ENCODE assay signal across 10 mouse cellular contexts in the genomic region with DNA sequence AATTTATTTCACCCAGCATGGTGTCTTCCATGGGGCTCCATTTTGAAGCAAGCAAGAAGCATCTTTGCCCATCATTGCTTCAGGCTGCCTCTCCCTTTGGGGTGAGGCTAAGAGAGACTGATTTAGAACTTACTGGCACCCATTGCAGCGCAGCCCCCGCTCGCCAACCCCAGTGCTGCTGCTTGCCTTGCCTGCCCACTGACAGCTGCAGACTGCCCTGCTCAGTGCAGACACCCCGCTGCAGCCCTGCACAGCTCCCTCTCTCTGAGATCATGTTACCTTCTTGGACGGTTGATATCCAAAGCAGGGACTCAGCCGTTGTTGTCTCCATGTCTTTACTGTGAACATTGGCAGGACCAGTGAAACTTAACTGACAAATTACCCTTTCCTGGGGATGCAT. TPM values are rescaled to one million over a fixed set of nuclear protein-coding genes. Genes with fewer than 3 reads are reported as not detected.
A peak's percentile ranks its signal among the peaks of the same experiment; 100 is the strongest.
DNase-seq lines count a peak whose midpoint lies in the region; ATAC-seq and TF ChIP-seq lines count a peak whose summit lies in the region.
"Had no signal": no experiment of that assay in that cellular context is flagged by ENCODE, and none has a peak within 500 bp of the region (broad histone marks: within the 10 kb centered on the region; RNA-seq: fewer than 3 reads in every experiment).

No protein-coding gene starts in this region.

- H3K27ac ChIP-seq in hindbrain, embryonic 15.5 days (replicated peaks): no peak overlapping the region
- no peak overlapping the region for H3K27ac ChIP-seq in hindbrain, embryonic 12.5 days
- no peak overlapping the region for H3K27ac ChIP-seq in lung, embryonic 14.5 days (ENCODE audit: low read depth)
- H3K27ac ChIP-seq in neural tube, embryonic 15.5 days (replicated peaks): no peak overlapping the region
- H3K27ac ChIP-seq: heart, embryonic 15.5 days; stomach, embryonic 15.5 days had no signal

- H3K9ac ChIP-seq in hindbrain, embryonic 15.5 days: no peak overlapping the region
- H3K9ac ChIP-seq in hindbrain, embryonic 12.5 days: no peak overlapping the region
- H3K9ac ChIP-seq in lung, embryonic 14.5 days: no peak overlapping the region
- H3K9ac ChIP-seq in neural tube, embryonic 15.5 days (replicated peaks): no peak overlapping the region
- H3K9ac ChIP-seq: heart, embryonic 15.5 days; stomach, embryonic 15.5 days had no signal

- H3K4me1 ChIP-seq in hindbrain, embryonic 15.5 days (replicated peaks): peaks cover 21% of the 10 kb centered on the region
- peaks cover 17% of the 10 kb centered on the region; the same call in 1 of the 2 replicates for H3K4me1 ChIP-seq in hindbrain, embryonic 12.5 days
- peaks cover 14% of the 10 kb centered on the region for H3K4me1 ChIP-seq in lung, embryonic 14.5 days (ENCODE audit: insufficient read depth)
- H3K4me1 ChIP-seq in neural tube, embryonic 15.5 days: peaks cover 29% of the 10 kb centered on the region

- no peak overlapping the region for H3K4me3 ChIP-seq in hindbrain, embryonic 15.5 days
- H3K4me3 ChIP-seq in hindbrain, embryonic 12.5 days: no peak overlapping the region
- H3K4me3 ChIP-seq in lung, embryonic 14.5 days (ENCODE audit: low read depth, low read length): no peak overlapping the region
- no peak overlapping the region for H3K4me3 ChIP-seq in neural tube, embryonic 15.5 days (replicated peaks)
- H3K4me3 ChIP-seq: heart, embryonic 15.5 days; stomach, embryonic 15.5 days had no signal

- no peak for DNase-seq in lung, embryonic 14.5 days
- DNase-seq in lung, postnatal 36 days: no peak
- peak; percentile 40 for DNase-seq in gastrocnemius, postnatal 10 days
- DNase-seq: lung, postnatal 4 days had no signal

- 0 out of 2 replicates have a peak, but pooled peaks have one; percentile 52 for ATAC-seq in hindbrain, embryonic 15.5 days (ENCODE audit: low FRiP score, low read depth)
- ATAC-seq in hindbrain, embryonic 12.5 days (ENCODE audit: low FRiP score): no peak
- peak; percentile 43; the same call in 1 of the 2 replicates for ATAC-seq in lung, embryonic 14.5 days (ENCODE audit: insufficient read depth)
- ATAC-seq in neural tube, embryonic 15.5 days (ENCODE audit: low FRiP score): peak; percentile 26; the same call in 1 of the 2 replicates
- no peak for ATAC-seq in megakaryocyte, adult 5-6 weeks (ENCODE audit: poor library complexity, severe bottlenecking)

- no peak for TF ChIP-seq CTCF in lung, embryonic 14.5 days (IDR thresholded peaks at IDR 0.05; ENCODE audit: low read depth)

- 54% methylated on average over 6 of the region's 6 CpGs for WGBS in hindbrain, embryonic 15.5 days
- 48% methylated on average over 6 of the region's 6 CpGs for WGBS in hindbrain, embryonic 12.5 days
- WGBS in lung, embryonic 14.5 days: 30% methylated on average over 6 of the region's 6 CpGs
- 42% methylated on average over 6 of the region's 6 CpGs for WGBS in neural tube, embryonic 15.5 days

- no peak overlapping the region for H3K4me2 ChIP-seq in hindbrain, embryonic 15.5 days
- H3K4me2 ChIP-seq in hindbrain, embryonic 12.5 days (replicated peaks): no peak overlapping the region
- no peak overlapping the region for H3K4me2 ChIP-seq in lung, embryonic 14.5 days
- no peak overlapping the region for H3K4me2 ChIP-seq in neural tube, embryonic 15.5 days
- H3K4me2 ChIP-seq: heart, embryonic 15.5 days; stomach, embryonic 15.5 days had no signal

- H3K9me3 ChIP-seq in hindbrain, embryonic 15.5 days: no peaks in the 10 kb centered on the region
- H3K9me3 ChIP-seq in hindbrain, embryonic 12.5 days (replicated peaks): no peaks in the 10 kb centered on the region
- H3K9me3 ChIP-seq in lung, embryonic 14.5 days (ENCODE audit: low read depth, low read length): no peaks in the 10 kb centered on the region
- no peaks in the 10 kb centered on the region for H3K9me3 ChIP-seq in neural tube, embryonic 15.5 days (replicated peaks)
- H3K9me3 ChIP-seq: heart, embryonic 15.5 days; stomach, embryonic 15.5 days had no signal

- H3K36me3 ChIP-seq in hindbrain, embryonic 15.5 days: no peaks in the 10 kb centered on the region
- H3K36me3 ChIP-seq in hindbrain, embryonic 12.5 days: no peaks in the 10 kb centered on the region
- no peaks in the 10 kb centered on the region for H3K36me3 ChIP-seq in lung, embryonic 14.5 days (ENCODE audit: insufficient read depth)
- H3K36me3 ChIP-seq in neural tube, embryonic 15.5 days: no peaks in the 10 kb centered on the region
- H3K36me3 ChIP-seq: heart, embryonic 15.5 days; stomach, embryonic 15.5 days had no signal

- no peaks in the 10 kb centered on the region for H3K27me3 ChIP-seq in hindbrain, embryonic 15.5 days
- no peaks in the 10 kb centered on the region for H3K27me3 ChIP-seq in hindbrain, embryonic 12.5 days
- no peaks in the 10 kb centered on the region for H3K27me3 ChIP-seq in lung, embryonic 14.5 days (ENCODE audit: insufficient read depth, low read length)
- no peaks in the 10 kb centered on the region for H3K27me3 ChIP-seq in neural tube, embryonic 15.5 days (replicated peaks)
- H3K27me3 ChIP-seq: heart, embryonic 15.5 days; stomach, embryonic 15.5 days had no signal

RNA-seq across cellular contexts. Expression of a gene that starts 15.2 kb away (rescaled TPM):
- polyA plus RNA-seq in hindbrain, embryonic 15.5 days (2015; fragmentation: Nextera tagmentation; extraction: Ambion mirVana): 62.4 and 62.5 TPM in 2 replicates
- 47.1 and 53.6 TPM in 2 replicates for polyA plus RNA-seq in hindbrain, embryonic 12.5 days (2016; fragmentation: Nextera tagmentation; extraction: Ambion mirVana)
- 33.8 and 36.5 TPM in 2 replicates for polyA plus RNA-seq in lung, embryonic 14.5 days (2014; fragmentation: Nextera tagmentation; extraction: Ambion mirVana)
- total RNA-seq in gastrocnemius, postnatal 10 days (2021): 100 to 1,000 TPM in 1 of 2 experiments, 10 to 100 TPM in 1; 84.7 to 105 TPM
- 69.1 and 76.0 TPM in 2 replicates for polyA plus RNA-seq in neural tube, embryonic 15.5 days (2015; fragmentation: Nextera tagmentation; extraction: Ambion mirVana)
- total RNA-seq in megakaryocyte, adult 5-6 weeks (2015): 57.9 and 69.2 TPM in 2 replicates
- total RNA-seq in megakaryocyte, adult 5-6 weeks (2017): 73.5 and 121 TPM in 2 replicates

Comparison
In these comparisons a context has a peak if more than half of its experiments do, and no peak if none do; other contexts are left out.
1. ATAC-seq: peak in hindbrain, embryonic 15.5 days (single experiment), lung, embryonic 14.5 days (single experiment) and neural tube, embryonic 15.5 days (single experiment); none in hindbrain, embryonic 12.5 days (single experiment) and megakaryocyte, adult 5-6 weeks (single experiment).